Mouse (Mus musculus) kidney, embryonic 16.5 days (tissue): ENCODE results near the gene Tfrc. TPM values are rescaled to one million over a fixed set of nuclear protein-coding genes. Genes with fewer than 3 reads are reported as not detected.

Experiments
- ATAC-seq: fragments of 200-750 bp; cut with Nextera tagmentation; 2 replicates; pipeline ENCODE4 v1.8.0; 2017; ENCODE audit warnings: moderate TSS enrichment; ENCODE audit not compliant: low FRiP score, low TSS enrichment
- H3K27ac ChIP-seq: fragments of 300-500 bp; sonication (generic); 2 replicates; pipeline ENCODE4 v1.5.1; 2014; ENCODE audit warnings: low read length
- H3K27me3 ChIP-seq: fragments of 300-500 bp; sonication (generic); 2 replicates; pipeline ENCODE4 v1.6.1; 2014; ENCODE audit warnings: low read length, control low read depth, mixed read lengths; ENCODE audit not compliant: insufficient read depth
- H3K36me3 ChIP-seq: fragments of 300-500 bp; sonication (generic); 2 replicates; pipeline ENCODE4 v1.6.1; 2014; ENCODE audit warnings: low read length, control low read depth, mixed read lengths; ENCODE audit not compliant: insufficient read depth
- H3K4me1 ChIP-seq: fragments of 300-500 bp; sonication (generic); 2 replicates; pipeline ENCODE4 v1.6.1; 2014; ENCODE audit warnings: low read length, control low read depth, mixed read lengths; ENCODE audit not compliant: insufficient read depth
- H3K4me2 ChIP-seq: fragments of 300-500 bp; sonication (generic); replicated peaks from 2 replicates; pipeline ENCODE4 v1.6.1; 2014; ENCODE audit warnings: low read depth, low read length
- H3K4me3 ChIP-seq: fragments of 300-500 bp; sonication (generic); 2 replicates; pipeline ENCODE4 v1.5.1; 2014; ENCODE audit warnings: mild to moderate bottlenecking, low read length
- H3K9ac ChIP-seq: fragments of 300-500 bp; sonication (generic); replicated peaks from 2 replicates; pipeline ENCODE4 v1.6.1; 2014; ENCODE audit warnings: low read length
- H3K9me3 ChIP-seq: fragments of 300-500 bp; sonication (generic); 2 replicates; pipeline ENCODE4 v1.6.1; 2016; ENCODE audit warnings: low read length, control low read depth
- WGBS: fragments of 180-500 bp; shearing (Covaris S2); extraction: QIAGEN DNeasy Blood & Tissue Kit; methylation state at CpG from one replicate; pipeline ENCODE4 v1.1.7; 2014; 5-methylcytosine and 5-hydroxymethylcytosine counted together
- polyA plus RNA-seq: library from polyadenylated mRNA; unstranded; fragments of >200 nt; fragmentation: Nextera tagmentation; extraction: Ambion mirVana; gene quantifications from 2 replicates; pipeline ENCODE4 v1.2.1, GENCODE M21; 2015

The Tfrc gene
- polyA plus RNA-seq, 1 experiment from 2014 or later = 46.5 TPM

GRCm38 (mm10) chr16:32610460-32611255 lies 1.9 kb downstream of the Tfrc start:
- H3K27me3 ChIP-seq = no peaks in the 10 kb centered on the region
- peak overlapping the region; percentile 78 for H3K4me3 ChIP-seq
- peak overlapping the region; percentile 83 for H3K4me2 ChIP-seq
- H3K27ac ChIP-seq = no peak overlapping the region
- peaks cover 4% of the 10 kb centered on the region; the same call in 1 of the 2 replicates for H3K36me3 ChIP-seq
- H3K9ac ChIP-seq = no peak overlapping the region
- no peak for ATAC-seq
- no peaks in the 10 kb centered on the region for H3K9me3 ChIP-seq
- WGBS = 81% methylated on average over 5 of the region's 5 CpGs
- H3K4me1 ChIP-seq = peaks cover 13% of the 10 kb centered on the region

- Histone ChIP-seq H3K36me3 (peaks cover 9% of the 10 kb centered on the region; the same call in 1 of the 2 replicates), H3K9me3 (no peaks in the 10 kb centered on the region), H3K27me3 (no peaks in the 10 kb centered on the region), H3K4me1 (peaks cover 13% of the 10 kb centered on the region), H3K9ac (no peak overlapping the region), H3K27ac (no peak overlapping the region), H3K4me2 (no peak overlapping the region), H3K4me3 (no peak overlapping the region)
- ATAC-seq = no peak
- 83% methylated on average over 1 of the region's 1 CpGs for WGBS
Observed at GRCm38 (mm10) chr16:32612052-32612451, 3.3 kb downstream of the Tfrc start.

- Histone ChIP-seq H3K4me2 (no peak overlapping the region), H3K9ac (no peak overlapping the region), H3K27me3 (no peaks in the 10 kb centered on the region), H3K27ac (no peak overlapping the region), H3K4me3 (no peak overlapping the region), H3K9me3 (no peaks in the 10 kb centered on the region), H3K4me1 (peaks cover 8% of the 10 kb centered on the region), H3K36me3 (peaks cover 9% of the 10 kb centered on the region; the same call in 1 of the 2 replicates)
- no peak for ATAC-seq
- 75% methylated on average over 3 of the region's 3 CpGs for WGBS
Observed at GRCm38 (mm10) chr16:32613269-32613834, 4.6 kb downstream of the Tfrc start.

- Histone ChIP-seq H3K36me3 (peaks cover 9% of the 10 kb centered on the region; the same call in 1 of the 2 replicates), H3K27ac (no peak overlapping the region), H3K9ac (no peak overlapping the region), H3K4me2 (no peak overlapping the region), H3K4me1 (peaks cover 8% of the 10 kb centered on the region), H3K27me3 (no peaks in the 10 kb centered on the region), H3K9me3 (no peaks in the 10 kb centered on the region), H3K4me3 (no peak overlapping the region)
- 58% methylated on average over 4 of the region's 4 CpGs for WGBS
- no peak for ATAC-seq
Observed at GRCm38 (mm10) chr16:32614047-32614446, 5.3 kb downstream of the Tfrc start.

GRCm38 (mm10) chr16:32618946-32619345 lies 10.2 kb downstream of the Tfrc start:
- Histone ChIP-seq H3K9me3 (no peaks in the 10 kb centered on the region), H3K4me2 (no peak overlapping the region), H3K4me3 (no peak overlapping the region), H3K27ac (no peak overlapping the region), H3K9ac (no peak overlapping the region), H3K4me1 (no peaks in the 10 kb centered on the region), H3K27me3 (no peaks in the 10 kb centered on the region), H3K36me3 (peaks cover 29% of the 10 kb centered on the region)
- ATAC-seq = no peak
- WGBS = 98% methylated on average over 1 of the region's 1 CpGs

GRCm38 (mm10) chr16:32628140-32628539 lies 19.4 kb downstream of the Tfrc start:
- Histone ChIP-seq H3K9me3 (no peaks in the 10 kb centered on the region), H3K27ac (no peak overlapping the region), H3K4me2 (no peak overlapping the region), H3K4me1 (no peaks in the 10 kb centered on the region), H3K4me3 (no peak overlapping the region), H3K36me3 (peaks cover 45% of the 10 kb centered on the region), H3K9ac (no peak overlapping the region), H3K27me3 (no peaks in the 10 kb centered on the region)
- no peak for ATAC-seq
- whole genome bisulfite sequencing = 93% methylated on average over 8 of the region's 8 CpGs

GRCm38 (mm10) chr16:32632328-32632824 lies 23.7 kb downstream of the Tfrc start:
- WGBS = 91% methylated on average over 4 of the region's 4 CpGs

GRCm38 (mm10) chr16:32633486-32634012 lies 24.8 kb downstream of the Tfrc start:
- WGBS = 86% methylated on average over 4 of the region's 4 CpGs
- no peak for ATAC-seq
- peaks cover 2% of the 10 kb centered on the region; the same call in 1 of the 2 replicates for H3K9me3 ChIP-seq

More at GRCm38 (mm10) chr16:32632328-32632824, 23.7 kb downstream of the Tfrc start:
- Histone ChIP-seq H3K4me3 (no peak overlapping the region), H3K4me2 (no peak overlapping the region), H3K4me1 (no peaks in the 10 kb centered on the region), H3K27ac (no peak overlapping the region), H3K27me3 (no peaks in the 10 kb centered on the region), H3K9me3 (peaks cover 2% of the 10 kb centered on the region; the same call in 1 of the 2 replicates), H3K9ac (no peak overlapping the region), H3K36me3 (peaks cover 27% of the 10 kb centered on the region)
- ATAC-seq = no peak

GRCm38 (mm10) chr16:32634183-32634582 lies 25.5 kb downstream of the Tfrc start:
- Histone ChIP-seq H3K27me3 (no peaks in the 10 kb centered on the region), H3K4me3 (no peak overlapping the region), H3K4me2 (no peak overlapping the region), H3K9me3 (peaks cover 2% of the 10 kb centered on the region; the same call in 1 of the 2 replicates), H3K9ac (no peak overlapping the region), H3K4me1 (no peaks in the 10 kb centered on the region), H3K36me3 (peaks cover 14% of the 10 kb centered on the region), H3K27ac (no peak overlapping the region)
- WGBS = 83% methylated on average over 5 of the region's 5 CpGs
- ATAC-seq = no peak

More at GRCm38 (mm10) chr16:32633486-32634012, 24.8 kb downstream of the Tfrc start:
- H3K36me3 ChIP-seq = peaks cover 19% of the 10 kb centered on the region
- H3K4me3 ChIP-seq = no peak overlapping the region
- H3K27me3 ChIP-seq = no peaks in the 10 kb centered on the region
- no peak overlapping the region for H3K27ac ChIP-seq
- no peaks in the 10 kb centered on the region for H3K4me1 ChIP-seq
- no peak overlapping the region for H3K9ac ChIP-seq
- H3K4me2 ChIP-seq = no peak overlapping the region
